31 mouse cellular contexts compared by ENCODE assay signal in the genomic region with DNA sequence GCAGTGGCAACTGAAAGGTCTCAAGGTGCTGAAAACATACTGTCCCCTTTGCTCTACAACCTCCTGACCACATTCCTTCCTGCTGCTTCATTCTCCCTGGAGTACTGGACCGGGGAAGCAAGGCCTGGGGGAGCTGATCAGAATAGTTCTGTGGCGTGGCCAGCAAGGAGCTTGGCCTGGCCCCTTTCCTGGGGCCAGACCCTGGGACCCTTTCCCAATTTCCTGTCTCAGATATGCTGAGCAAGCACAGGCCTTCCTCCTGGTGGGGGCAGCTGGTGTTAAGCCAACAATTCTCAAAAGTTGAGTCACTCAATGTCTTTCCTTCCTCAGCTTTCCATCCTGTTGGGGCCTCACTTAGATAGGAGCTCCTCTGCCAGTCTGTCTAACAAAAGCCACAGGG. TPM values are rescaled to one million over a fixed set of nuclear protein-coding genes. Genes with fewer than 3 reads are reported as not detected.
A peak's percentile ranks its signal among the peaks of the same experiment; 100 is the strongest.
DNase-seq lines count a peak whose midpoint lies in the region; ATAC-seq and TF ChIP-seq lines count a peak whose summit lies in the region.
"Had no signal": no experiment of that assay in that cellular context is flagged by ENCODE, and none has a peak within 500 bp of the region (broad histone marks: within the 10 kb centered on the region; RNA-seq: fewer than 3 reads in every experiment).

No protein-coding gene starts in this region.

- peak; percentile 5 for DNase-seq in kidney, postnatal 0 days (ENCODE audit: low spot score)
- peak; percentile 81 for DNase-seq in NIH3T3 (ENCODE audit: low read depth)
- DNase-seq in heart, postnatal 4 days, result peak; percentile 30
- no peak for DNase-seq in left cerebral cortex, adult 2 months (ENCODE audit: extremely low spot score in 1 of 2, low spot score in 2 of 2)
- DNase-seq in adrenal gland, adult 8-10 months, result no peak
- DNase-seq in hindbrain, embryonic 10.5 days (ENCODE audit: low spot score), result no peak
- DNase-seq: adrenal gland, postnatal 10 days; cerebellum, adult 8-10 months; forebrain, postnatal 0 days; gastrocnemius, postnatal 14 days; layer of hippocampus, postnatal 36 days; lung, postnatal 14 days; right cerebral cortex, postnatal 14 days; thymus, postnatal 14 days had no signal

- H3K4me1 ChIP-seq in kidney, postnatal 0 days (replicated peaks; ENCODE audit: insufficient read depth, low read length), result peaks cover 5% of the 10 kb centered on the region; the same call in 1 of the 2 replicates
- peaks cover 34% of the 10 kb centered on the region for H3K4me1 ChIP-seq in kidney, embryonic 15.5 days
- peaks cover 25% of the 10 kb centered on the region for H3K4me1 ChIP-seq in heart, embryonic 12.5 days (replicated peaks)
- H3K4me1 ChIP-seq in hindbrain, embryonic 10.5 days (replicated peaks), result peaks cover 9% of the 10 kb centered on the region

- H3K9me3 ChIP-seq in kidney, postnatal 0 days (replicated peaks; ENCODE audit: low read length), result no peaks in the 10 kb centered on the region
- H3K9me3 ChIP-seq in kidney, embryonic 15.5 days (replicated peaks), result no peaks in the 10 kb centered on the region
- no peaks in the 10 kb centered on the region for H3K9me3 ChIP-seq in heart, embryonic 12.5 days (replicated peaks)
- H3K9me3 ChIP-seq in hindbrain, embryonic 10.5 days, result no peaks in the 10 kb centered on the region
- H3K9me3 ChIP-seq: G1E; hindbrain, embryonic 12.5 days; midbrain, embryonic 10.5 days; neural tube, embryonic 12.5 days had no signal

- TF ChIP-seq CTCF in kidney, postnatal 0 days (IDR thresholded peaks at IDR 0.05; ENCODE audit: low read depth), result no peak
- no peak for TF ChIP-seq CTCF in left cerebral cortex, adult 2 months (IDR thresholded peaks at IDR 0.05)

- WGBS in kidney, postnatal 0 days, result 44% methylated on average over 2 of the region's 2 CpGs
- WGBS in kidney, embryonic 15.5 days, result 46% methylated on average over 2 of the region's 2 CpGs
- WGBS in heart, embryonic 12.5 days, result 45% methylated on average over 2 of the region's 2 CpGs
- WGBS in hindbrain, embryonic 10.5 days, result 64% methylated on average over 2 of the region's 2 CpGs

- H3K27me3 ChIP-seq in kidney, postnatal 0 days (ENCODE audit: insufficient read depth, low read length), result no peaks in the 10 kb centered on the region
- no peaks in the 10 kb centered on the region for H3K27me3 ChIP-seq in kidney, embryonic 15.5 days
- peaks cover 81% of the 10 kb centered on the region for H3K27me3 ChIP-seq in heart, embryonic 12.5 days (replicated peaks)
- H3K27me3 ChIP-seq in hindbrain, embryonic 10.5 days (ENCODE audit: insufficient read depth, poor library complexity, severe bottlenecking), result no peaks in the 10 kb centered on the region
- H3K27me3 ChIP-seq: hindbrain, embryonic 12.5 days; neural tube, embryonic 12.5 days had no signal

- H3K9ac ChIP-seq in kidney, postnatal 0 days (ENCODE audit: low read depth, low read length), result no peak overlapping the region
- no peak overlapping the region for H3K9ac ChIP-seq in kidney, embryonic 15.5 days
- H3K9ac ChIP-seq in heart, embryonic 12.5 days, result no peak overlapping the region
- H3K9ac ChIP-seq: forebrain, postnatal 0 days; hindbrain, embryonic 12.5 days; neural tube, embryonic 12.5 days had no signal

- H3K27ac ChIP-seq in kidney, postnatal 0 days, result no peak overlapping the region
- no peak overlapping the region for H3K27ac ChIP-seq in kidney, embryonic 15.5 days
- no peak overlapping the region for H3K27ac ChIP-seq in heart, embryonic 12.5 days (ENCODE audit: poor library complexity, severe bottlenecking)
- H3K27ac ChIP-seq in left cerebral cortex, adult 2 months, result no peak overlapping the region
- H3K27ac ChIP-seq in hindbrain, embryonic 10.5 days, result no peak overlapping the region
- H3K27ac ChIP-seq: hindbrain, embryonic 12.5 days; midbrain, embryonic 10.5 days; neural tube, embryonic 12.5 days had no signal

- no peaks in the 10 kb centered on the region for H3K36me3 ChIP-seq in kidney, postnatal 0 days (ENCODE audit: insufficient read depth, low read length)
- no peaks in the 10 kb centered on the region for H3K36me3 ChIP-seq in kidney, embryonic 15.5 days
- no peaks in the 10 kb centered on the region for H3K36me3 ChIP-seq in heart, embryonic 12.5 days
- no peaks in the 10 kb centered on the region for H3K36me3 ChIP-seq in hindbrain, embryonic 10.5 days
- H3K36me3 ChIP-seq: G1E; hindbrain, embryonic 12.5 days; midbrain, embryonic 10.5 days; neural tube, embryonic 12.5 days had no signal

- H3K4me2 ChIP-seq in kidney, postnatal 0 days (ENCODE audit: low read length), result no peak overlapping the region
- H3K4me2 ChIP-seq in kidney, embryonic 15.5 days, result no peak overlapping the region
- no peak overlapping the region for H3K4me2 ChIP-seq in heart, embryonic 12.5 days
- H3K4me2 ChIP-seq: hindbrain, embryonic 12.5 days; neural tube, embryonic 12.5 days had no signal

- no peak for ATAC-seq in kidney, postnatal 0 days (replicated peaks; ENCODE audit: low FRiP score, low read depth)
- ATAC-seq in kidney, embryonic 15.5 days (replicated peaks; ENCODE audit: low FRiP score), result no peak
- peak; percentile 65 for ATAC-seq in heart, embryonic 12.5 days (ENCODE audit: insufficient number of reproducible peaks, low FRiP score)
- ATAC-seq: CD4-positive, CD25-positive, alpha-beta regulatory T cell, adult 4 months; forebrain, postnatal 0 days; inflammation-experienced regulatory T-cells, adult 6 months had no signal

- intact Hi-C loops in left cerebral cortex, adult 2 months (cut with DNase I), result no loop called here

- H3K4me3 ChIP-seq in kidney, postnatal 0 days (replicated peaks; ENCODE audit: low read depth, low read length), result no peak overlapping the region
- no peak overlapping the region for H3K4me3 ChIP-seq in kidney, embryonic 15.5 days (replicated peaks)
- no peak overlapping the region for H3K4me3 ChIP-seq in heart, embryonic 12.5 days
- H3K4me3 ChIP-seq in left cerebral cortex, adult 2 months, result no peak overlapping the region
- no peak overlapping the region for H3K4me3 ChIP-seq in hindbrain, embryonic 10.5 days
- H3K4me3 ChIP-seq: erythroblast, embryonic 14.5 days; hindbrain, embryonic 12.5 days; midbrain, embryonic 10.5 days; neural tube, embryonic 12.5 days had no signal

RNA-seq across cellular contexts. Expression of a gene that starts 18.1 kb away (rescaled TPM):
- 0.15 and 0.36 TPM in 2 replicates for polyA plus RNA-seq in kidney, postnatal 0 days (2015; fragmentation: Nextera tagmentation; extraction: Ambion mirVana)
- 0.33 and 0.36 TPM in 2 replicates for polyA plus RNA-seq in kidney, embryonic 15.5 days (2015; fragmentation: Nextera tagmentation; extraction: Ambion mirVana)
- polyA plus RNA-seq in heart, embryonic 12.5 days (2016; fragmentation: Nextera tagmentation; extraction: Ambion mirVana), result 0.18 TPM in 1 of 2 replicates, not detected in the other
- total RNA-seq in heart, postnatal 4 days (2021), result 1 to 10 TPM; 1.3 to 2.2 TPM
- 10 to 100 TPM; 13.7 to 18.9 TPM for total RNA-seq in left cerebral cortex, adult 2 months (2021)
- total RNA-seq in adrenal gland, adult 8-10 months (2022), result 10 to 100 TPM in 1 of 4 experiments, 1 to 10 TPM in 2, under 1 TPM in 1; 0.94 to 11.5 (median 2.9) TPM
- polyA plus RNA-seq in hindbrain, embryonic 10.5 days (2016; fragmentation: Nextera tagmentation; extraction: Ambion mirVana), result 0.25 and 0.29 TPM in 2 replicates
- total RNA-seq: common myeloid progenitor, adult 5-6 weeks; liver, adult 2 months; monocyte, adult 5-6 weeks had no signal
- polyA plus RNA-seq: erythroblast, embryonic 14.5 days; G1E; liver, adult 2 months had no signal

RNA-seq across cellular contexts. Expression of a gene that starts 42.9 kb away (rescaled TPM):
- polyA plus RNA-seq in kidney, postnatal 0 days (2015; fragmentation: Nextera tagmentation; extraction: Ambion mirVana), result not detected in 2 replicates
- polyA plus RNA-seq in kidney, embryonic 15.5 days (2015; fragmentation: Nextera tagmentation; extraction: Ambion mirVana), result not detected in 2 replicates
- not detected in 2 replicates for polyA plus RNA-seq in heart, embryonic 12.5 days (2016; fragmentation: Nextera tagmentation; extraction: Ambion mirVana)
- total RNA-seq in heart, postnatal 4 days (2021), result not detected
- not detected for total RNA-seq in left cerebral cortex, adult 2 months (2021)
- not detected for total RNA-seq in adrenal gland, adult 8-10 months (2022)
- not detected in 2 replicates for polyA plus RNA-seq in hindbrain, embryonic 10.5 days (2016; fragmentation: Nextera tagmentation; extraction: Ambion mirVana)
- total RNA-seq: adrenal gland, postnatal 10 days; common myeloid progenitor, adult 5-6 weeks; forebrain, postnatal 0 days; G1E; gastrocnemius, postnatal 14 days; layer of hippocampus, adult 18-20 months; layer of hippocampus, postnatal 36 days; left cerebral cortex, postnatal 36 days; liver, adult 2 months; monocyte, adult 5-6 weeks had no signal
- polyA plus RNA-seq: CD4-positive, CD25-positive, alpha-beta regulatory T cell, adult 4 months; embryonic facial prominence, embryonic 11.5 days; erythroblast, embryonic 14.5 days; forebrain, postnatal 0 days; G1E; hindbrain, embryonic 12.5 days; inflammation-experienced regulatory T-cells, adult 6 months; kidney, embryonic 14.5 days; liver, adult 2 months; midbrain, embryonic 10.5 days; neural tube, embryonic 12.5 days; stomach, embryonic 16.5 days had no signal

Comparison
In these comparisons a context has a peak if more than half of its experiments do, and no peak if none do; other contexts are left out.
1. DNase-seq: peak in kidney, postnatal 0 days (single experiment), NIH3T3 (single experiment) and heart, postnatal 4 days (single experiment); none in left cerebral cortex, adult 2 months (0 of 2), adrenal gland, adult 8-10 months (single experiment) and hindbrain, embryonic 10.5 days (single experiment).